Mouse (Mus musculus): Measurements from ENCODE around the gene Tspo.

The Tspo gene

DNA sequence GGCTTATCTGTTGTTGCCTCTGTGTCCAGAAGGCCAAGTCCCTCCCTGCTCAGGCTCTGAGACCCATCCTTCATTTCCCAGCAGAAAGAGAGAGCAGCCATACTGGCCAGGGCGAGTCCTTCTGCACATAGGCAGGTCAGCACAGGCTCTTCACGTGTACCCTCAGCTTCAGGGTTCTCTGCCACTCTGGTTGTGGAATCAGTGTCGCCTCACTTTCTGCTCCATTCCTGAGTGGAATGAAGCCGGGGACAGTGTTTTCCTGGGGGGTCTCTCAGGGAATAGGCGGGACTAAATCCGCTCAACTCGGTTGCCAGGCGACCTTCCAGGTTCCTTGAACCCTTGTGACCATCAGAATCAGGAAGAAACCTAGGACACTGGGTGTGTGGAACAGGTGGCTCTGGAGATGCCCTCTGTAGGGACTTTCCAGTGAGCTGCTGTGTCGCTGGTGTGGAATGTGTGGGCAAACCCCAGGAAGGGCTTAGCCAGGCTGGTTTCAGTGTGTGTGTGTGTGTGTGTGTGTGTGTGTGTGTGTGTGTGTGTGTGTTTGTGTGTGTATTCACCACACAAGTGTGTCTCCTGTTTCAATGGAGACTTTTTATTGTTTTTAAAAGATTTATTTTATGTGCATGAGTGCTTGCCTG is 21.6 kb upstream of the Tspo start:
- no peak for DNase-seq (ENCODE audit: low read depth, low spot score)

- DNase-seq (ENCODE audit: low read depth, low spot score) = no peak
Observed at GRCm38 (mm10) chr15:83546029-83546428, 17.4 kb upstream of the Tspo start.

DNA sequence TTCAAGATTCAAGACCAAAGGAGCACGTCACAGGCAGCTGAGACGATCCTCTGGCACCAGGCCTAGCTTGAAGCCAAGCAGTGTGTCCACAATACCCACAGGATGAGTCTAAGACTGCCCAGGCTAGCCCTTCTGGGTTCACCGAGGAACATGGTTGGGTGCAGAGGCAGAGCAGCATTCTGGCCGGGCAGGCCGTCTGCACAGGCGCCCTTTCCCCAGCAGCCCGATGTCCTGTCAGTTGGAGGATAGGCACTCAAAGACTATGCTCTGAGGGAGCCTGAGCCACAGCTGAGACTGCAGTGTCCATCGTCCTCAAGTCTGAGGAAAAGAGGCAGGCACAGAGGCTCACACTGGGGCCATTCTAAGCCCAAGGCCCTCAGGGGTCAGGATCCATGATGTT is 16.2 kb upstream of the Tspo start:
- DNase-seq (ENCODE audit: low read depth, low spot score) = no peak

DNA sequence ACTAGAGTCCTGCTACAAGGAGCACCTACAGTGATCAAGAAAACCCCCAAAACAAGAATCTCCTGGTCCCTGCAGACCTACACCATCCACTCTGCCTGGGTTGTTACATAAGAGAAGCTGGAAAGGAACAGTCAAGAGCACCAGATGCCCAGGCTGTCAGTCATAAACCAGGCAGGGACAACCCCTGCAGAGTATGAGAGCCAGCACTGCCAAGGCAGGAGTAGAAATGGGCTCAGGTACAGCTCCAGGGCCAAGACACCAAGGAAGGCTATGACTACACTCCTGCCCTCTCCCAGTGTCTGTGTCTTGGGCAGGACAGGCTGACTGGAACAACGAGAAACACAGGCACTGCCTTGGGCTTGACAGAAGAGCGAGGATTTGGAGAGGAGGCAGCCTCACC is 13.3 kb upstream of the Tspo start:
- no peak for DNase-seq (ENCODE audit: low read depth, low spot score)

DNA sequence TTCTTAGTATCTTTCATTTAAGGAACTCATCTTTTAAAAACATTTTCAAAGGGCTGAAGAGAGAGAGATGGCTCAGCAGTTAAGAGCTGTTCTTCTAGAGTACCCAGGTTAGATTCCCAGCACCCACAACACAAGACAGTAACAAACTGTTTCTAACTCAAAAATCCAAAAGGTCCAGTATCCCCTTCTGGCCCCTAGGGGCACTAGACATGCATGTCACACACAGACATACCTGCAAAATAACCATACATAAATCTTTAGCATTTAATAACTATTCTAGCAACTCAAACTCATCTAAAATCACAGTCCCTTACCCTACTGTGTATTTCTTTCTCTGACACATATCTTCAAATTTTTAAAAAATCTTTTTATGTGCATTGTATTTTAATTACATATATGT is 9.6 kb upstream of the Tspo start:
- no peak for DNase-seq (ENCODE audit: low read depth, low spot score)

DNA sequence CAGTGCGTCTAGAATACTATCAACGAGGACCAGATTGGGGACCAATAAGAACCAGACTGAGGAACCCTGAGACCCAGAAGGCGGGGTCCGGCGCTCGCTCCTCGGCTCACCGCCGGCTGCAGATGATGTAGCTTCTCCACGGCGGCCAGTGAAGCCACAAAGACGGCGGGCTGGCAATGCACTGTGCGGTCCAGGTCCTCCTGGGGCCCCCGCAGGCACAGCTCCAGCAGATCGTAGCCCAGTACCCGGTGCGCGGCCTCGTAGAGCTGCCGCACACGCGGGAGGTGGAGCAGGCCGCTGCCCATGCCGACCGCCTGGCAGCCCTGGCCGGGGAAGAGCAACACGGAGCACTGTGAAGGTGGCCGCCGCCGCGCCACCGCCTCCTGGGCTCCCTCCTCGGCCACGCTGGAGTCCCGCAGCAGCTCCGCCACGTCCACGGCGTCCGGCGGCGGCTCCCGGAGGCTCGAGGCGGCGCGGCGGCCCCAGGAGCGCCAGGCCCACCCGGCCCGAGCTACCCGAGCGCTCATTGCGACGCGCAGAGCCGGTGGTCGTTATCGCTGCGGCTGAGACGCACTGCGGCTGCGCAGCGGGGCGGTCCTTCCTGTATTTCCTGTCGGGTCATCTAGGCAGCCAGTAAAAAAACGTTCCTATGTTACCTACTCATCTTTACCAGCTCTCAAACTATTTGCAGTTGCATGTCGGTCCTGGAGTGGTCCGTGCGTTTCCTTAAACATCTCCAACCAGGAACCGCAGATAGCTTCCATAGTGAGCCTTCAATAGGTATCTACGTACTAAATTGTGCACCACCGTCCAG is 8.0 kb upstream of the Tspo start:
- DNase-seq (ENCODE audit: low read depth, low spot score) = peak; percentile 80

DNA sequence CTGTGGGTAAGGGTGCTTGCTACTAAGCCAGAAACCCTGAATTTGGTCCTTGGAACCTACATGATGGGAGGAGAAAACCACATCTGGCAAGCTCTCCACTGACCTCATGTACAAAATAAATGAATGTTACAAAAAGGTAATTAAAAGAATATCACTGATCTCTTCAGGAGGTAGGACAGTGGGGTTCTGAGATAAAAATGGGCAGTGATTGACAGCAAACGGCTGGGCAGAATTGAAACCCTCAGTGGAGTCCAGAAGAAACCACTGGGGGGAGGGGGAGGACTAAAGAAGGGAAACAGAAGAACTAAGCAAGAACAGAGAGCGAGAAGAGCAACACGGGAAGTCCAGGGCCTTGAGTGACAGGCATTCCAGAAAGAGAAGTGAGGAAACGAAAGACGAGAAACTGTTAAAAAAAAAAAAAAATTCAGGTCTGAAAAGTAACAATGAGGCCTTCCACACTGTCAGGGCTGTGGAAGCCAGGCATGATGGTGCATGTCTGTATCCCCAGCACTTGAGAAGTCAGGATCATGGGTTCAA is 2.4 kb upstream of the Tspo start:
- no peak for DNase-seq (ENCODE audit: low read depth, low spot score)

GRCm38 (mm10) chr15:83562626-83563270 is 644 bp upstream of the Tspo start:
- peak; percentile 83 for DNase-seq (ENCODE audit: low read depth, low spot score)

- DNase-seq (ENCODE audit: low read depth, low spot score) = peak; percentile 30
Observed at GRCm38 (mm10) chr15:83563857-83564651, 662 bp downstream of the Tspo start.

GRCm38 (mm10) chr15:83565434-83565833 is 2.0 kb downstream of the Tspo start:
- DNase-seq (ENCODE audit: low read depth, low spot score) = peak; percentile 44

DNA sequence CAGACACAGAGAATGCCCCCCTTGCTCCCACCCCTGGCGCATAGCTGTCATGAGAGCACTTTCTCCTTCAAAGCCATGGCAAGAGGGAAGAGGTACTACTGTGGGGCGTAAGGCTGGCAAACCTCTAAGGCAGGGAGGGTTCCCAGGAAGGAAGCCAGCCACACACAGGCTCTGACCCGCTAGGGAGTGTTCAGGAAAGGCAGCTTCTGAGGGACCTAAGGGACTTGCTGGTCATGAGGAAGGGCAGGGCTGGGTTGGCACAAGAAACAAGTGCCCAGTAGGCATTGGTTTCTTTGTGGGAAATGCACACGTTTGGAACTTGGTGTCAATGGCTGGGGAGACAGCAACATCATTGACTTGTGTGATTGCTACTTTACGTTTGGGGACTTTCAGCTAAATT is 2.6 kb downstream of the Tspo start:
- DNase-seq (ENCODE audit: low read depth, low spot score) = no peak

DNA sequence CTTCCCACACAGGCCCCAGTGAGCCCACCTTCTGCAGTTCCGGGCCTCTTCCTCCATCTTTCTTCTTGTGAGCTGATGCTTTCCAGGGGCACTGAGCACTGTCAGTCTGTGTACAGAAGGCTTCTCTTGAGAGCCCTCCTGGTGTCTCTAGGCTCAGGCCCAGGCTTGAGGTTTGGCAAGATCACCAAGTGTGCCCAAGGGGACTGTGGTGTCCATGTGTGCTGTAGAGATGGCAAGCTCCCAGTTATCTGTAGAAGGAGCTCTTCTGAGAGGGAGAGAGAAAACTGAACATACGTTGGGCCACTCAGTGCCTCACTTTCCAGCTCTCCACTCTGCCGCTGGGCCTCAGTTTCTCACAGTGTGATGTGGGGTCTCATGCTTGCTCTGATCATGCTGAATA is 4.3 kb downstream of the Tspo start:
- DNase-seq (ENCODE audit: low read depth, low spot score) = no peak

GRCm38 (mm10) chr15:83568544-83568943 is 5.2 kb downstream of the Tspo start:
- DNase-seq (ENCODE audit: low read depth, low spot score) = no peak

- no peak for DNase-seq (ENCODE audit: low read depth, low spot score)
Observed at GRCm38 (mm10) chr15:83569682-83570081, 6.3 kb downstream of the Tspo start.

DNA sequence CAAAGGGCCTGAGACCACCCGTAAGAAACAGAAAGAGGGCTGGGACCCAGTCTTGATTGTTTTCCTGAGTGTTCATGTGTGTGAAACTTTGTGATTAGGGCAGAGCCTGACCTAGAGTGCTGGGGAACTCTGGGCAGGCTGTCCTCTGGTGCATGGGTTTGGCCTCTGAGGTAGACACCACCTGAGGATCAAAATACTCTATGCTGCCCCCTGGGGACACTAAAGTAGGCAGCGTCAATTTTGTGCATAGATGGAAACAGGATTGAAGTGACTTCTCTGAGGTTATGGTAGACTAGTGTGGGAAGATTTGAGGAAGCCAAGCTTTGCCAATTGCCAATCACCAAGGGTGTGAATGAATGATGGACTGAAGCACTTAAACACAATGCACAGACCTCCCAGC is 7.2 kb downstream of the Tspo start:
- DNase-seq (ENCODE audit: low read depth, low spot score) = no peak

DNA sequence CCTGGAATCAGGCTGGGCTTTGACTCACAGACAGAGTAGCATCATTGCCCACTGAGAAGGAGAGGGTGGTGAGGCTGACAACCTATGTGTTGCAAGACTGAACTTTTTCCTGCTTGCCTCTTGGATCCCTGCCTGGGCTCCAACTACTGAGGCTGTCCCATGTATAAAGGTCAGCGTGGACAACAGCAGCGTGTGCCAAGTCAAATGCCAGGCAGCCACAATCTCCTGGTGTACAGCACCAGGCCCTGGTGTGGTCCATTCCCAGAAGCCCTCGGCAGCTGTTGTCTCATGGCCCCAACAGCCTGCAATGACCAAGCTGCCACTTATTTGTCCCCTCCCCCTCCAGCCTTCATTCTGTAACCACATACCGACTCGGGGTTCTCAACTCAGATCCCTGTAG is 8.2 kb downstream of the Tspo start:
- peak; percentile 44 for DNase-seq (ENCODE audit: low read depth, low spot score)

DNA sequence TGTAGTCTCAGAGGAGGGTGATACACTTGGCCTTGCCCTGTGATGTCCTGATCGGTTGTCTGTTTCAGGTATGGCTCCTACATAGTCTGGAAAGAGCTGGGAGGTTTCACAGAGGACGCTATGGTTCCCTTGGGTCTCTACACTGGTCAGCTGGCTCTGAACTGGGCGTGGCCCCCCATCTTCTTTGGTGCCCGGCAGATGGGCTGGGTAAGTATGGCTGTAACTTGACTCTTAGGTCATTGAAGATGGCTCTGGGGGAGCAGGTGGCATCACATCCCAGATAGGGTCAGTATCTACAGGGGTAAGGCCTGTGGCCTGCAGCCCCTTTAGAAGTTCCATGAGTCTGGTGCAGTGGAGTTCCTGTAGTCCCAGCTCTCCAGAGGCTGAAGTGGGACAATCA is 8.7 kb downstream of the Tspo start:
- DNase-seq (ENCODE audit: low read depth, low spot score) = no peak

DNA sequence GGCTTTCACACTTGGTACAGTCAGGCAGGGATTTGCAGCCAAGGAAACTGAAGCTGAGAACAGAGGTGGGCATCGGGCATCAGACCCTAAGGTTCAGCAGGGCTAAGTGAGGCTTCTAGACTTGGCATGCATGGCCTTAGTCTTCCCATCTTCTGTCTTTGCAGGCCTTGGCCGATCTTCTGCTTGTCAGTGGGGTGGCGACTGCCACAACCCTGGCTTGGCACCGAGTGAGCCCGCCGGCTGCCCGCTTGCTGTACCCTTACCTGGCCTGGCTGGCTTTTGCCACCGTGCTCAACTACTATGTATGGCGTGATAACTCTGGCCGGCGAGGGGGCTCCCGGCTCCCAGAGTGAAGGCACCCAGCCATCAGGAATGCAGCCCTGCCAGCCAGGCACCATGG is 10.2 kb downstream of the Tspo start:
- no peak for DNase-seq (ENCODE audit: low read depth, low spot score)

DNA sequence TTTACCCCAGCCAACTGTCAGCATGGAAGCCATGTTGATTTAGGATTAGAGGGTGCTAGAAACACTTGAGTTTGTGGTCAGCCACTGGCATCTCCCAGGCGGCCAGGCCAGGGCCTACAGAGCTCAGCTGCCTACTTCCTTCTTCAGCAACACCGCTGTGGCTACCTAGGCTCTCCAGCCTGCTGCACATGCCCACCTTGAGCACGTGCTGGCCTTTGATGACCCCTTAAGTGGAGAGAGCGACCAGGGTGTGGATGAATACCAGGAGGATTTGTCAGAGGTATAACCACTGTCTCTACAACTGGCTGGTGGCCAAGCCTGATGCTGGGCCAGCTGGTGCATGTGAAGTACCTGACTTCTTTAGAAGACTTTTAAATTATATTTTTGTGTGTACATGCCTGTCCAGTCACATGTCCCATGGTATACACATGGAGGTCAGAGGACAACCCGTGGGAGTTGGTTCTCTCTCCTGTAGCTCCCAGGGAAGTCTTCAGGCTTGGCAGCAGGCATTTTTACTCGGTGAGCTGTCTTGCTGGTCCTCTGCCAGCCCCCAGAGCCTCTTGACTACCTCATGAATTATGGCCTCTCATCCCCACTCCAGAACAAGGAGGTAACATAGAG is 11.4 kb downstream of the Tspo start:
- DNase-seq (ENCODE audit: low read depth, low spot score) = no peak

DNA sequence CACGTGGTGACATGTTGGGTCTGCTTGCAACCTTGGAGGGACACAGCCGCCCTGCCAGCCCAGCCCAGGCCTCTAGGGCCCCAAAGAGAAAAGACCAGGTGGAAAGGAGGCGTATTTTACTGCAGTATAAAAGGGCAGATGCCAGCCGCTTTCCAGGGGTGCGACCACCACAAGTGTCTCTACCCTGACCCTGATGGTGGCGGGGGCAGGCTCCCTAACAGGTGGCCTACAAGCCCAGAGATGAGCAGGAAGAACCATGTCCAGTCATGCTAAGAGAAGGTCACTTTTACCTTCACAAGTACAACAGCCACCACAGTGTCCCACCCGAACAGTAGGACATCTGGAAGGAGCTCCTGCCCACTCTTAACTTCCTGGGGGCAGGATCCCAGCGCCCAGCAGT is 12.2 kb downstream of the Tspo start:
- DNase-seq (ENCODE audit: low read depth, low spot score) = no peak

GRCm38 (mm10) chr15:83576651-83577050 is 13.3 kb downstream of the Tspo start:
- no peak for DNase-seq (ENCODE audit: low read depth, low spot score)
